8 mouse cellular contexts compared by ENCODE assay signal in the genomic region with DNA sequence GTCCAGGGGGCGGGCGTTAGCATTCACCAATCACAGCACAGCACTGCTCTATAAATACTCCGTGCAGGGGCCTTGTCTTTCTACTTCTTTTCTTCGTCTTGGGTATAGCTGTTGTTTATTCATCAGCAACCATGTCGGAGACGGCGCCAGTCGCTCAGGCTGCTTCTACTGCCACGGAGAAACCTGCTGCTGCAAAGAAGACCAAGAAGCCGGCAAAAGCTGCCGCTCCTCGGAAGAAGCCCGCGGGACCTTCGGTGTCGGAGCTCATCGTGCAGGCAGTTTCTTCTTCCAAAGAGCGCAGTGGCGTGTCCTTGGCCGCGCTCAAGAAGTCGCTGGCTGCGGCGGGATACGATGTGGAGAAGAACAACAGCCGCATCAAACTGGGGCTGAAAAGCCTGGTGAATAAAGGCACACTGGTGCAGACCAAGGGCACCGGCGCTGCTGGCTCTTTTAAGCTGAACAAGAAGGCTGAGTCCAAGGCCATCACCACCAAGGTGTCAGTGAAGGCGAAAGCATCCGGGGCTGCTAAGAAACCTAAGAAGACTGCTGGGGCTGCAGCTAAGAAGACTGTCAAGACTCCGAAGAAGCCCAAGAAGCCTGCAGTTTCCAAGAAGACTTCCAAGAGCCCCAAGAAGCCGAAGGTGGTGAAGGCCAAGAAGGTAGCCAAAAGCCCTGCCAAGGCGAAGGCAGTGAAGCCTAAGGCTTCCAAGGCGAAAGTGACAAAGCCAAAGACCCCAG. TPM values are rescaled to one million over a fixed set of nuclear protein-coding genes. Genes with fewer than 3 reads are reported as not detected.
A peak's percentile ranks its signal among the peaks of the same experiment; 100 is the strongest.
DNase-seq lines count a peak whose midpoint lies in the region; ATAC-seq and TF ChIP-seq lines count a peak whose summit lies in the region.

A gene (plus strand): TSS at position 81 of the 738 bp plus-strand sequence.

- peak within 1 kb of the TSS; percentile 81 for H3K4me2 ChIP-seq in forebrain, embryonic 15.5 days (replicated peaks)
- peak within 1 kb of the TSS; percentile 77 for H3K4me2 ChIP-seq in lung, embryonic 16.5 days (ENCODE audit: low read depth, low read length)

- H3K36me3 ChIP-seq in ES-Bruce4 (ENCODE audit: control insufficient read depth, insufficient read depth, low read length, poor library complexity, severe bottlenecking): no peaks in the 10 kb centered on the region
- no peaks in the 10 kb centered on the region for H3K36me3 ChIP-seq in forebrain, embryonic 15.5 days
- no peaks in the 10 kb centered on the region for H3K36me3 ChIP-seq in lung, embryonic 16.5 days (ENCODE audit: control insufficient read depth, insufficient read depth, low read length)

- peak within 1 kb of the TSS; percentile 97 for H3K9ac ChIP-seq in ES-Bruce4 (ENCODE audit: low read depth, poor library complexity, severe bottlenecking)
- peak within 1 kb of the TSS; percentile 72 for H3K9ac ChIP-seq in forebrain, embryonic 15.5 days (replicated peaks)
- H3K9ac ChIP-seq in lung, embryonic 16.5 days (ENCODE audit: low read length): peak within 1 kb of the TSS; percentile 74

- H3K4me3 ChIP-seq in ES-Bruce4 (ENCODE audit: low read depth, low read length): peak within 1 kb of the TSS; percentile 84
- peak within 1 kb of the TSS; percentile 58 for H3K4me3 ChIP-seq in forebrain, embryonic 15.5 days
- H3K4me3 ChIP-seq in layer of hippocampus, adult 2 months: peak within 1 kb of the TSS; percentile 69
- H3K4me3 ChIP-seq in lung, embryonic 16.5 days (ENCODE audit: low read length): peak within 1 kb of the TSS; percentile 57

- H3K4me1 ChIP-seq in ES-Bruce4 (ENCODE audit: control insufficient read depth, insufficient read depth, low read length): no peaks in the 10 kb centered on the region
- peaks cover 36% of the 10 kb centered on the region for H3K4me1 ChIP-seq in forebrain, embryonic 15.5 days
- peaks cover 18% of the 10 kb centered on the region for H3K4me1 ChIP-seq in lung, embryonic 16.5 days (replicated peaks; ENCODE audit: control insufficient read depth, insufficient read depth, low read length)

- H3K27me3 ChIP-seq in ES-Bruce4 (ENCODE audit: control insufficient read depth, insufficient read depth, low read length, poor library complexity, severe bottlenecking): no peaks in the 10 kb centered on the region
- no peaks in the 10 kb centered on the region for H3K27me3 ChIP-seq in forebrain, embryonic 15.5 days
- no peaks in the 10 kb centered on the region for H3K27me3 ChIP-seq in lung, embryonic 16.5 days (ENCODE audit: control insufficient read depth, insufficient read depth, low read depth, low read length)

- 2% methylated on average over 34 of the region's 34 CpGs for WGBS in forebrain, embryonic 15.5 days
- 2% methylated on average over 34 of the region's 34 CpGs for WGBS in lung, embryonic 16.5 days

- H3K27ac ChIP-seq in ES-Bruce4 (ENCODE audit: insufficient read depth, low read length): peak within 1 kb of the TSS; percentile 90
- peak within 1 kb of the TSS; percentile 92 for H3K27ac ChIP-seq in forebrain, embryonic 15.5 days (replicated peaks)
- peak within 1 kb of the TSS; percentile 86 for H3K27ac ChIP-seq in layer of hippocampus, adult 2 months
- H3K27ac ChIP-seq in lung, embryonic 16.5 days (ENCODE audit: low read length): peak within 1 kb of the TSS; percentile 95

- TF ChIP-seq EP300 in ES-Bruce4 (IDR thresholded peaks at IDR 0.05; ENCODE audit: insufficient read depth, low read depth, low read length): no peak

- TF ChIP-seq CTCF in ES-Bruce4 (IDR thresholded peaks at IDR 0.05; ENCODE audit: low read depth, low read length): no peak
- no peak for TF ChIP-seq CTCF in layer of hippocampus, adult 2 months (conservative IDR thresholded peaks at IDR 0.05)

- DNase-seq in heart, postnatal 25 days (ENCODE audit: low spot score): peak; percentile 60
- DNase-seq in layer of hippocampus, adult 2 months (ENCODE audit: low spot score in 2 of 2): peak; percentile 76 to 81
- peak; percentile 77 for DNase-seq in ovary, adult 18-20 months (ENCODE audit: low spot score)
- DNase-seq in thymus, postnatal 10 days (ENCODE audit: low spot score in 2 of 2): peak; percentile 89 to 92

- H3K9me3 ChIP-seq in ES-Bruce4 (replicated peaks; ENCODE audit: control insufficient read depth, insufficient read depth, low read length, poor library complexity, severe bottlenecking): no peaks in the 10 kb centered on the region
- H3K9me3 ChIP-seq in forebrain, embryonic 15.5 days: no peaks in the 10 kb centered on the region
- no peaks in the 10 kb centered on the region for H3K9me3 ChIP-seq in lung, embryonic 16.5 days (ENCODE audit: control insufficient read depth, low read length)

- intact Hi-C loops in heart, postnatal 25 days (cut with DNase I): loop anchor here (5.0 kb wide), 1 partner anchor 331 kb away; no protein-coding TSS in a partner anchor

- ATAC-seq in cerebellum, adult (ENCODE audit: insufficient number of reproducible peaks, low FRiP score, low TSS enrichment): peak; percentile 71
- peak; percentile 72 for ATAC-seq in forebrain, embryonic 15.5 days (replicated peaks)
- peak; percentile 71 for ATAC-seq in lung, embryonic 16.5 days (ENCODE audit: low read depth)

- peak; percentile 99 for TF ChIP-seq POLR2A in ES-Bruce4 (IDR thresholded peaks at IDR 0.05; ENCODE audit: insufficient read depth, low read length)

RNA-seq across cellular contexts. Expression of the gene that starts here (rescaled TPM):
- polyA plus RNA-seq in ES-Bruce4 (2011; ENCODE audit: insufficient read depth, insufficient read length, low read depth, missing spikeins): 7.8 and 8.6 TPM in 2 replicates
- polyA plus RNA-seq in forebrain, embryonic 15.5 days (2015; fragmentation: Nextera tagmentation; extraction: Ambion mirVana): 1.5 TPM in 2 replicates
- 1 to 10 TPM; 5.4 to 9.2 TPM for total RNA-seq in heart, postnatal 25 days (2021)
- total RNA-seq in layer of hippocampus, adult 2 months (2021): 10 to 100 TPM; 18.5 to 18.9 TPM
- 2.1 and 4.3 TPM in 2 replicates for polyA plus RNA-seq in lung, embryonic 16.5 days (2015; fragmentation: Nextera tagmentation; extraction: Ambion mirVana)

Comparison
In these comparisons a context has a peak if more than half of its experiments do, and no peak if none do; other contexts are left out.
1. Peak in every context shown above with its lines: DNase-seq, ATAC-seq, H3K4me3 ChIP-seq and H3K27ac ChIP-seq.